Mouse (Mus musculus): ENCODE data around the gene Cd8b1. TPM values are rescaled to one million over a fixed set of nuclear protein-coding genes. Genes with fewer than 3 reads are reported as not detected.

The Cd8b1 gene
- polyA plus RNA-seq, 1 experiment from 2014 or later, result 0.12 TPM

DNA sequence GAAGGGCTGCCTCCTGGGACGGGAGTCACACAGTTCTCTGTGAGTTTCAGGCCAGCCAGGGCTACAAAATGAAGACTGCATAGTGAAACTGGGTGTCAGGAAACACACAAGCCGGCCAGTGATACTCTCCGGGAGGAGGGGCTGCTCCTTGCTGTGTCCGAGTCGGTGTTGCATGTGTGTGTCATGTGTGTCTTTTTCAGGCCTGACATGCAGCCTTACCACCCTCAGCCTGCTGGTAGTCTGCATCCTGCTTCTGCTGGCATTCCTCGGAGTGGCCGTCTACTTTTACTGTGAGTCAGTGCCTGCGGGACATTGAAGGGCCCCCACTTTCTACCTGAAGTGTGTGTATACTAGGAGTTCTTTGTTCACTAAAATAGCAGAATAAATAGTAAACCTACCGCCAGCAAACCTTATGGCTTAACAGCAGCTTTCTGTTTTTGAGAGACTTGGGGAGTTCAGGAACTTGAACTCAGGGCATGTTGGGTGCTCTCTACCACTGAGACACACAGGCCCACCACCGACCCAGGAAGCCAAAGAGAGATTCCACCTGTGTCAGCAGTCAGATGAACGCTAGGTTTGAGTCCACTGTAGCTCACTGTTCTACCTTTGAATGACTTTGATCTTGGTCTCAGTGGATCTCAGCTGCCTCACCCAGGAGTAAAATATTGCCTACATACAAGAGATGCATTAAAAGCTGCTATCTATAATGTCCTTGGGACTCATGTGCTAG is 9.8 kb downstream of the Cd8b1 start:
- Histone ChIP-seq H3K27me3 (ENCODE audit: insufficient read depth, low read length) (no peaks in the 10 kb centered on the region), H3K4me2 (ENCODE audit: low read length) (no peak overlapping the region), H3K4me1 (replicated peaks; ENCODE audit: insufficient read depth, low read length) (no peaks in the 10 kb centered on the region), H3K9me3 (replicated peaks; ENCODE audit: low read length) (no peaks in the 10 kb centered on the region), H3K27ac (no peak overlapping the region), H3K36me3 (ENCODE audit: insufficient read depth, low read length) (no peaks in the 10 kb centered on the region), H3K4me3 (replicated peaks; ENCODE audit: low read depth, low read length) (no peak overlapping the region), H3K9ac (ENCODE audit: low read depth, low read length) (no peak overlapping the region)
- 81% methylated on average over 11 of the region's 11 CpGs for WGBS
- ATAC-seq (replicated peaks; ENCODE audit: low FRiP score, low read depth), result no peak
- TF ChIP-seq CTCF (IDR thresholded peaks at IDR 0.05; ENCODE audit: low read depth), result no peak
- no peak for DNase-seq (ENCODE audit: low spot score)

DNA sequence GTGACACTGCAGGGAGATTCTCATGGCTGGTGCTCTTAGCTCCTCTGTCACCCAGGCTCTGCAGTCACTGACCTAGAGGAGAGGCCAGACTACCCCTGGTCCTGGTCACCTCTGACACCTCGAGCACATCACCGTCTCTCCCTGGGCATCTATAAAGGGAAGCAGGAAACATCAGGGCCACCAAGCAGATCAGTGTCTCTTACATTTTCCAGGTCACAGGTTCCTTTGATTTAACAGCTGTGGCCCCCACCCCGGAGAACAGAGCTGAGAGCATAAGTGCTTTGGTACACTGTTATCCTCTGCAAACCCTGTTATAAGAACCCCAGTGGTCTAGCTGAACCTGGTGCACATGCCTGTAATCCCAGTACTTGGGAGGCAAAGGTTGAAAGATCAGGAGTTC is 10.4 kb downstream of the Cd8b1 start:
- no peak for TF ChIP-seq CTCF (IDR thresholded peaks at IDR 0.05; ENCODE audit: low read depth)
- WGBS, result 41% methylated on average over 3 of the region's 3 CpGs
- no peak overlapping the region for H3K27ac ChIP-seq
- no peaks in the 10 kb centered on the region for H3K27me3 ChIP-seq (ENCODE audit: insufficient read depth, low read length)
- ATAC-seq (replicated peaks; ENCODE audit: low FRiP score, low read depth) (no peak), DNase-seq (ENCODE audit: low spot score) (no peak)
- H3K9me3 ChIP-seq (replicated peaks; ENCODE audit: low read length), result no peaks in the 10 kb centered on the region
- H3K4me3 ChIP-seq (replicated peaks; ENCODE audit: low read depth, low read length), result no peak overlapping the region
- no peak overlapping the region for H3K9ac ChIP-seq (ENCODE audit: low read depth, low read length)
- no peak overlapping the region for H3K4me2 ChIP-seq (ENCODE audit: low read length)
- H3K4me1 ChIP-seq (replicated peaks; ENCODE audit: insufficient read depth, low read length), result no peaks in the 10 kb centered on the region
- no peaks in the 10 kb centered on the region for H3K36me3 ChIP-seq (ENCODE audit: insufficient read depth, low read length)

DNA sequence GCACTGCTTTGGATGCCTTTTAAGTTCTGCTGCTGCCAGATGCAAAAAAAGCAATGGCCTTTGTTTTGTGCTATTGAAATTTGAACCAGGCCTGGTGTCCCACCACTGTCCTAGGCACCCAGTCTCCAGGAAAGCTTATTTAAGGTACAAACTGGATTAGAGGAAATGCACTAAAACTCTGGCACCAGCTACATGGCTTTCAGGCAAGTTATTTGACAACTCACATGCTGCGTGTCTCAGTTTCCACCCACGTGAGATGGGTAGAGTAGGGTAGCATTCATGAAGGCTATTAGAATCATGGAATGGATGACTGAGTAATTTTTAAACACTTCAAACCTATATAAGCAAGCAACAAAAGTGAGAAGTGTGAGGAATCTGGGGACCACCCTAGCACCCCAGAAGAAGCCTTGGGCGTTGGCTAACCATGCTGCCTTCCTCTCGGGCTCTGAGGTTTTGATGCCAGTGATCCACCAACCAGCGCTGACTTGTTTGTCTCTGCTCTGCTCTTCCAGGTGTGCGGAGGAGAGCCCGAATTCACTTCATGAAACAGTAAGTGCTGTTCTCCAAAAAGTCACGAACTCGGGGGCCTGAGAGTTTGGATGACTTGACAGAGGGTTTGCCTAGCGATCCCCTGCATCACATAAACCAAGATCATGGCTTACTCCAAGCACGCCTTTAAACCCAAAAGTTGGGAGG is 11.1 kb downstream of the Cd8b1 start:
- H3K9me3 ChIP-seq (replicated peaks; ENCODE audit: low read length), result no peaks in the 10 kb centered on the region
- DNase-seq (ENCODE audit: low spot score) (no peak), ATAC-seq (replicated peaks; ENCODE audit: low FRiP score, low read depth) (no peak)
- H3K4me2 ChIP-seq (ENCODE audit: low read length), result no peak overlapping the region
- TF ChIP-seq CTCF (IDR thresholded peaks at IDR 0.05; ENCODE audit: low read depth), result no peak
- no peaks in the 10 kb centered on the region for H3K4me1 ChIP-seq (replicated peaks; ENCODE audit: insufficient read depth, low read length)
- H3K36me3 ChIP-seq (ENCODE audit: insufficient read depth, low read length), result no peaks in the 10 kb centered on the region
- H3K4me3 ChIP-seq (replicated peaks; ENCODE audit: low read depth, low read length), result no peak overlapping the region
- no peaks in the 10 kb centered on the region for H3K27me3 ChIP-seq (ENCODE audit: insufficient read depth, low read length)
- no peak overlapping the region for H3K9ac ChIP-seq (ENCODE audit: low read depth, low read length)
- no peak overlapping the region for H3K27ac ChIP-seq
- 90% methylated on average over 11 of the region's 11 CpGs for WGBS

DNA sequence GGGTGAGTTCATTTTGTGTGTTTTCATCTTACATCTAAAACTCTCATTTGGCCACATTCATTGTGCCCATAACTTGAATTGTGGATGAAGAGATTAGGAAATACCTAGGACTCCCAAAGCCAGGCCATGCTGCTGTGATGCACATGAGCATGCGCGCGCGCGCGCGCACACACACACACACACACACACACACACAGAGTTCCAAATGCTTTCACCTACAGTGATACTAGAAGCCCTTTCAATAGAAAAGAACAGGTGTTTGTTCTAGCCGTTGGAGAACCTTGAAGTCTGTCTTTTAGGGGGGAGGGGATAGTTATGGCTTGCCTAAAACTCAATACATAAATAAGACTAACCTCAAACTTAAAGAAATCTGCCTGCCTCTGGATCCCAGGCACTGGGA is 15.1 kb downstream of the Cd8b1 start:
- TF ChIP-seq CTCF (IDR thresholded peaks at IDR 0.05; ENCODE audit: low read depth), result no peak

DNA sequence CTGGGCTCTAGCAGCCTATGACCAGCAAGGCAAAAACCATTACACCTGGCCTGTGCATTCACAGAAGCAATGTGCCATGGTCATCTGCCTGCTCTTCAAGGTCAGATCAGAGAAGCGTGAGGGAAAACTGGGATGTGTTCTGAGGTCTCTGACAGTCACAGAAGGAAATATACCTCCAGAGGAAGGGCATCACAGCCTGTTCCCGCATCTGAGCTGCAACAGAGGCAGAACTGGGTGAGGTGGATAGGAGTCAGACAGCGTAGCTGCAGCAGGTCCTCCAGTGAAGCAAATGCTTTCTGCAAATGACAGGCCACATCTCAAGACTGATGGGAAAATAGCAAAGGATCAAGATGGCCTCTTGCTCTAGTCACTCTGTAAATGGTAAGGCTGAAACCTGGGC is 16.4 kb downstream of the Cd8b1 start:
- WGBS, result 85% methylated on average over 3 of the region's 3 CpGs
- Histone ChIP-seq H3K9me3 (replicated peaks; ENCODE audit: low read length) (no peaks in the 10 kb centered on the region), H3K4me1 (replicated peaks; ENCODE audit: insufficient read depth, low read length) (no peaks in the 10 kb centered on the region), H3K36me3 (ENCODE audit: insufficient read depth, low read length) (no peaks in the 10 kb centered on the region), H3K9ac (ENCODE audit: low read depth, low read length) (no peak overlapping the region), H3K4me3 (replicated peaks; ENCODE audit: low read depth, low read length) (no peak overlapping the region), H3K4me2 (ENCODE audit: low read length) (no peak overlapping the region), H3K27me3 (ENCODE audit: insufficient read depth, low read length) (no peaks in the 10 kb centered on the region), H3K27ac (no peak overlapping the region)
- ATAC-seq (replicated peaks; ENCODE audit: low FRiP score, low read depth) (no peak), DNase-seq (ENCODE audit: low spot score) (no peak)
- TF ChIP-seq CTCF (IDR thresholded peaks at IDR 0.05; ENCODE audit: low read depth), result no peak

More for the DNA sequence above, 15.1 kb downstream of the Cd8b1 start:
- no peak overlapping the region for H3K9ac ChIP-seq (ENCODE audit: low read depth, low read length)
- ATAC-seq (replicated peaks; ENCODE audit: low FRiP score, low read depth) (no peak), DNase-seq (ENCODE audit: low spot score) (no peak)
- no peaks in the 10 kb centered on the region for H3K9me3 ChIP-seq (replicated peaks; ENCODE audit: low read length)
- H3K27ac ChIP-seq, result no peak overlapping the region
- no peaks in the 10 kb centered on the region for H3K27me3 ChIP-seq (ENCODE audit: insufficient read depth, low read length)
- no peaks in the 10 kb centered on the region for H3K36me3 ChIP-seq (ENCODE audit: insufficient read depth, low read length)
- H3K4me3 ChIP-seq (replicated peaks; ENCODE audit: low read depth, low read length), result no peak overlapping the region
- no peak overlapping the region for H3K4me2 ChIP-seq (ENCODE audit: low read length)
- WGBS, result 91% methylated on average over 8 of the region's 8 CpGs
- no peaks in the 10 kb centered on the region for H3K4me1 ChIP-seq (replicated peaks; ENCODE audit: insufficient read depth, low read length)

DNA sequence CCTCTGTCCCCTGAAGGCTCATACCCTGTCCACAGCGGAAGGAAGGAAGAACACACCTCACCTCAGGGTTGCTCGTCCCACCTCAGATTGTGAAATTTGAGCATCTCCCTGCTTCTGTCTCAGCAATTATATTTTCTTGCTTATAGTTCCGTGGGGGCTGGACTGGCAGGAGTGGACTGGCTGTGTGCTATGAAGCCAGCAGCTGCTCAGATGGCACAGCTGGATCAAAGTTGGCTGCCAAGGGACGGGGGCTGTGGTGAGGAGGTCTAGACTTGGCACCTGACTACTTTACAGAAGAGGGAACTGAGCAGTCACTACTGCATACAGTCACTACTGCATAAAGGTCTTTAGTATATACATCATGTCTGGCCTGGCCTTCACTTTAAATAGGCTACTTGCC is 16.8 kb downstream of the Cd8b1 start:
- H3K36me3 ChIP-seq (ENCODE audit: insufficient read depth, low read length), result no peaks in the 10 kb centered on the region
- WGBS, result 68% methylated on average over 4 of the region's 4 CpGs
- no peak for TF ChIP-seq CTCF (IDR thresholded peaks at IDR 0.05; ENCODE audit: low read depth)

More for the DNA sequence above, 16.8 kb downstream of the Cd8b1 start:
- Histone ChIP-seq H3K4me1 (replicated peaks; ENCODE audit: insufficient read depth, low read length) (no peaks in the 10 kb centered on the region), H3K4me3 (replicated peaks; ENCODE audit: low read depth, low read length) (no peak overlapping the region), H3K27ac (no peak overlapping the region), H3K9ac (ENCODE audit: low read depth, low read length) (no peak overlapping the region), H3K9me3 (replicated peaks; ENCODE audit: low read length) (no peaks in the 10 kb centered on the region), H3K27me3 (ENCODE audit: insufficient read depth, low read length) (no peaks in the 10 kb centered on the region), H3K4me2 (ENCODE audit: low read length) (no peak overlapping the region)
- no peak for DNase-seq (ENCODE audit: low spot score)
- ATAC-seq (replicated peaks; ENCODE audit: low FRiP score, low read depth), result no peak
